Mouse (Mus musculus) lung, postnatal 0 days (tissue): ENCODE data around the gene Kng2.
"Not testable (repeated sequence)": the region's sequence is repeated elsewhere in the genome, so short reads cannot be mapped to it uniquely, and the experiment has no call there.

Experiments
- CTCF ChIP-seq: IDR thresholded peaks from 2 replicates; pipeline ENCODE4 v1.5.1; 2016; ENCODE audit warnings: antibody characterized with exemption, mild to moderate bottlenecking
- EP300 ChIP-seq: IDR thresholded peaks from 2 replicates; pipeline ENCODE4 v1.6.1; 2016; ENCODE audit warnings: antibody characterized with exemption, mild to moderate bottlenecking, control low read depth

- not testable (repeated sequence) for TF ChIP-seq EP300, CTCF
Observed at GRCm38 (mm10) chr16:23027341-23027740, 1.9 kb downstream of the Kng2 start.
